Mouse (Mus musculus) bone marrow macrophage, adult 2 months (primary cell): Measurements from ENCODE around the gene Serpinb9g.
"Not testable (repeated sequence)": the region's sequence is repeated elsewhere in the genome, so short reads cannot be mapped to it uniquely, and the experiment has no call there.

ENCODE experiments used
- CTCF ChIP-seq: IDR thresholded peaks from 2 replicates; pipeline ENCODE4 v1.5.1; 2012; ENCODE audit warnings: low read depth, mild to moderate bottlenecking, low read length, moderate library complexity
- POLR2A ChIP-seq: IDR thresholded peaks from 2 replicates; pipeline ENCODE4 v1.6.1; 2012; ENCODE audit warnings: mild to moderate bottlenecking, low read depth, low read length, borderline replicate concordance

DNA sequence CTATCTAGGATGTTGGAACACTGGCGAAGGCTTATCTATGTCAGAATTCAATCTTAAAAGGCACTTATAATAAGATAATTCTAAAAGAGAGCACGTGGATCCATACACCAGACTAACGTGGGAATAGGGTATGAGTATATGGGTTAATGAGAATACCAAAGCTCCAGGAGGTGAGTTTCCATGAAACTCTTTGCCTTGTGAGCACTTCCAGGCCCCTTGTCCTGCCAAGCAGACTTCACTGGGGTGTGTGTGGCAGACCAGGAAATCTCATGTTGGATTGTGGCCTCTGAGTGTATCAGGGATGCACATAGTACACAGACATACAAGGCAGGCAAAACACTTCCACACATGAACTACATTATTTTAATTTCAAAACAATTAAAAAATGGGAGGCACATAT, 718 bp upstream of the Serpinb9g start:
- TF ChIP-seq POLR2A, CTCF: not testable (repeated sequence)
